Mouse (Mus musculus): ENCODE measurements at regions not wholly inside any gene's neighbourhood (a gene's known extent, or its start where the extent isn't known, plus 50 kb on each side); places are given as distances from the start of the nearest gene placed in this dataset.

DNA sequence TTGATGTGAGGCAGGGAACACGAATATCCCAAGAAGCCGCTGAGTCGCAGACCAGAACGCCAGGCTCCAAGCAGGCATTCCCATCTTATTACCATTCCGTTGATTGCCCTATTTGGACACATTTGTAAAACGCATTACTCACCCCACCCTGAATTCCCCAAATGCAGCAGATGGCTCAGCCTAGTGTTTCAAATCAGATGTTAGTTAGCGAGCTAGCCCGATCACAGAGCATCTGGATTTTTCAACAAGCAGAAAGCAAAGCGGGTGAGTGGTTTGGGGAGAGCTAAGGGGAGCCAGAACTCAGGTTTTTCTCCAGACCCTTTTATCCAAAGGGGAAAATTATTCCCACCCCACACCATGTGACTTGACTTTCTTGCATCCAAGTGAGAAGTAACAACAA is 273.2 kb downstream of the Rwdd3 start:
- 74% methylated on average over 9 of the region's 9 CpGs for WGBS (ENCODE audit: insufficient replicate concordance)
- H3K36me3 ChIP-seq (replicated peaks; ENCODE audit: control insufficient read depth, insufficient read depth, low read depth) = no peaks in the 10 kb centered on the region
- no peaks in the 10 kb centered on the region for H3K4me1 ChIP-seq (replicated peaks; ENCODE audit: control insufficient read depth in 2 of 2, insufficient read depth in 2 of 2, low read length in 1 of 2)
- ATAC-seq (ENCODE audit: insufficient read depth) = no peak
- H3K27me3 ChIP-seq (ENCODE audit: control insufficient read depth, insufficient read depth, low read length) = no peaks in the 10 kb centered on the region
- no peak overlapping the region for H3K4me2 ChIP-seq (ENCODE audit: low read depth)
- H3K27ac ChIP-seq = no peak overlapping the region
- no peak for DNase-seq (ENCODE audit: low read depth in 3 of 3, low spot score in 3 of 3)
- H3K9ac ChIP-seq (replicated peaks) = no peak overlapping the region
- TF ChIP-seq EP300 (IDR thresholded peaks at IDR 0.05; ENCODE audit: low read depth) = no peak
- TF ChIP-seq CTCF (IDR thresholded peaks at IDR 0.05; ENCODE audit: low read depth) = no peak
- H3K9me3 ChIP-seq (ENCODE audit: control insufficient read depth, low read length) = no peaks in the 10 kb centered on the region
- no peak overlapping the region for H3K4me3 ChIP-seq (ENCODE audit: insufficient read depth in 1 of 2, low read depth in 2 of 2, low read length in 2 of 2)

DNA sequence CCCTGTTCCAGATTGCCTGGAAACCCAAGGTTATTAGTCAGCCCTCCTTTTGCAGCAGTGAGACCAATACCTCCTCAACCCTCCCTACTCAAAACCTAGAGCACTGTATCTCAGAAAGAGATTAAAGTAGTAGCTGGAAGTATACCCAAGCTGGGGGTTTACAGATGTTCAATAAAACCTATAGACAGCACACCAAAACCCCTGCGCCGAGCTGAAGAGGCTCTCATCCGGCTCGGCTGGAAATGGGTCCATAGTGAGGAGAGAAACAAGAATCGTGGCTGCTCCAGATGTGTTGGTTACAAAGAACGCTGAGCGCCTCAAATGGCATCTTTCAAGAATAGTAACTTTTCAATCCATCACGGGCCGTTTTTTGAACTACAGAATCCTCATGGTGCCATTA is 273.7 kb downstream of the Rwdd3 start:
- Histone ChIP-seq H3K9ac (replicated peaks) (no peak overlapping the region), H3K9me3 (ENCODE audit: control insufficient read depth, low read length) (no peaks in the 10 kb centered on the region), H3K27ac (no peak overlapping the region), H3K4me2 (ENCODE audit: low read depth) (no peak overlapping the region), H3K4me3 (ENCODE audit: insufficient read depth in 1 of 2, low read depth in 2 of 2, low read length in 2 of 2) (no peak overlapping the region), H3K4me1 (replicated peaks; ENCODE audit: control insufficient read depth in 2 of 2, insufficient read depth in 2 of 2, low read length in 1 of 2) (no peaks in the 10 kb centered on the region), H3K27me3 (ENCODE audit: control insufficient read depth, insufficient read depth, low read length) (no peaks in the 10 kb centered on the region), H3K36me3 (replicated peaks; ENCODE audit: control insufficient read depth, insufficient read depth, low read depth) (no peaks in the 10 kb centered on the region)
- TF ChIP-seq EP300 (IDR thresholded peaks at IDR 0.05; ENCODE audit: low read depth) = no peak
- no peak for TF ChIP-seq CTCF (IDR thresholded peaks at IDR 0.05; ENCODE audit: low read depth)
- ATAC-seq (ENCODE audit: insufficient read depth) (no peak), DNase-seq (ENCODE audit: low read depth in 3 of 3, low spot score in 3 of 3) (no peak)
- 72% methylated on average over 9 of the region's 9 CpGs for WGBS (ENCODE audit: insufficient replicate concordance)

DNA sequence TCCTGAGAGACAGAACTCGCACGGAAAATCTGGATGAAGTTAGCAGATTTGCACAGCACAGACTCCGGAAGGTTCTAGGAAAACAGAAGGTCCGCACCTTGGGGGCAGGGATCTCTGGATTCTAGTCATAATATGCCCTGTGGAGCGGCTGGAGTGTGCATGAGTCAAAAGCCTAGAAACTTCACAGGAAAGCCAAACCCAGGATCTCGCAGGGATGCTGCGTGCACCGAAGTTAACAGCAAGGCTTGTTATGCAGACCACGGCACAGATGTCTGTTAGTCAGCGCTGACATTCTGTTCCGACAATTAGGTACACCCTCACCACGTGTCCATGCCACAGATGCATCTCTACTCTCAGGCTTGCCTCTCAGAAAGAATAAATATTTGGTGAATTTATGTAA is 274.3 kb downstream of the Rwdd3 start:
- WGBS (ENCODE audit: insufficient replicate concordance) = 66% methylated on average over 12 of the region's 12 CpGs
- Histone ChIP-seq H3K4me1 (replicated peaks; ENCODE audit: control insufficient read depth in 2 of 2, insufficient read depth in 2 of 2, low read length in 1 of 2) (no peaks in the 10 kb centered on the region), H3K27ac (no peak overlapping the region), H3K9me3 (ENCODE audit: control insufficient read depth, low read length) (no peaks in the 10 kb centered on the region), H3K4me3 (ENCODE audit: insufficient read depth in 1 of 2, low read depth in 2 of 2, low read length in 2 of 2) (no peak overlapping the region), H3K4me2 (ENCODE audit: low read depth) (no peak overlapping the region), H3K27me3 (ENCODE audit: control insufficient read depth, insufficient read depth, low read length) (no peaks in the 10 kb centered on the region), H3K9ac (replicated peaks) (no peak overlapping the region), H3K36me3 (replicated peaks; ENCODE audit: control insufficient read depth, insufficient read depth, low read depth) (no peaks in the 10 kb centered on the region)
- DNase-seq (ENCODE audit: low read depth in 3 of 3, low spot score in 3 of 3) (no peak), ATAC-seq (ENCODE audit: insufficient read depth) (no peak)
- TF ChIP-seq EP300 (IDR thresholded peaks at IDR 0.05; ENCODE audit: low read depth) (no peak), CTCF (IDR thresholded peaks at IDR 0.05; ENCODE audit: low read depth) (no peak)

DNA sequence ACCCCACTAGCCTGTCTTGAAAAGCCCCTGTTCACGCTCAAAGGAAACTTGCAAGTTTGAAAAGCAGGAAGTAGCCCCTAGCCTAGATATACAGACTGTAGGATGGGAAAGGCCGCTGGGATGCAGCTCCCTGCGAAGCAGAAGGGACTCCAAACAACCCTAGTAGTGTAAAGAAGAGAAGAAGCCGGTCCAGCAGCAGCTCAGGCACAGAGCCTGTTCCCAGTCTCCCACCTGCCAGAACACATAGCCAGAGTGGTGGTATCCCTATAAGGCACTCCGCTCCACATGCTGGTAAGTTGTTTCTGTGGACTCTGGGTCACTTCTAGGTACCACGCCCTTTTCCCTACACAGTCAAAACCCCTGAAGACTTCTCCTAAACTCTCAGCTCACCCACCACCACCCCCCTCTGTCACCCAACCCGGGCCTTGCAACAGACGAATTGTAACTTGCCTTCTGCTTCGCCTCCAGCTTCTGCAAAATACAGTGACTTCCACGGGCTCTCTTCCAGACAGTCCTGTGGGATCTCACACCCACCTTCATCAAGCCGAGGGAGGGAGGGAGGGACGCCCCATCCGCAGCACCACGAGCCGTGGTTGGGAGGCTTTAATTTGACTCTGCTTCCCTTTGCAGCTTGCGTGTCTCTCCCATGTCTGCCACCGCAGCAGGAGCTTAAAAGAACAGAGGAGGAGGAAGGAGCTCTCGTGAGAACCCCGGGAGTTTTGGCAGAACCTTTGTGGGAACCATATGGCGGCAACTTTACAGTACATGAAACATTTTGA is 285.2 kb downstream of the Rwdd3 start:
- DNase-seq (ENCODE audit: low read depth in 3 of 3, low spot score in 3 of 3) = no peak
- Histone ChIP-seq H3K4me1 (replicated peaks; ENCODE audit: control insufficient read depth in 2 of 2, insufficient read depth in 2 of 2, low read length in 1 of 2) (no peaks in the 10 kb centered on the region), H3K4me2 (ENCODE audit: low read depth) (no peak overlapping the region), H3K36me3 (replicated peaks; ENCODE audit: control insufficient read depth, insufficient read depth, low read depth) (no peaks in the 10 kb centered on the region), H3K27ac (no peak overlapping the region), H3K9ac (replicated peaks) (no peak overlapping the region), H3K27me3 (ENCODE audit: control insufficient read depth, insufficient read depth, low read length) (no peaks in the 10 kb centered on the region), H3K4me3 (ENCODE audit: insufficient read depth in 1 of 2, low read depth in 2 of 2, low read length in 2 of 2) (no peak overlapping the region), H3K9me3 (ENCODE audit: control insufficient read depth, low read length) (no peaks in the 10 kb centered on the region)
- 34% methylated on average over 20 of the region's 20 CpGs for WGBS (ENCODE audit: insufficient replicate concordance)
- ATAC-seq (ENCODE audit: insufficient read depth) = no peak
- no peak for TF ChIP-seq EP300 (IDR thresholded peaks at IDR 0.05; ENCODE audit: low read depth)
- no peak for TF ChIP-seq CTCF (IDR thresholded peaks at IDR 0.05; ENCODE audit: low read depth)

DNA sequence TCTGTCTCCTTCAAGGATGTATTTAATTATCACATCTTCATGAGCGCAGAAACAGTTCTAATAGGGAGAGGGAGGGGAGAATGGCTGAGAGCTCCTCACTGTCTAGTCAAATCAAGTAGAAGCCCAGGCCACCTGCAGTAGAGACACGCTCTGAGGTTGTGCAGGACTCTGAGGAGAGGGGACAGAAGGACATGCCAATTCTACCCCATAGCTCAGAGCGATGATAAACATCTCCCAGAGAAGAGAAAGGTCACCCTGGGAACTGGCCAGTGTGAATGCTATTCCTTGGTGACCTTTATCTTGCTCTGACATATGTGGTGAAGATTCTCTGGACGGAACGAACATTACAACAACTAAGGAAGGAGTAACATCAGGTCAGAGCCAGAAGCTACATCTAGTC is 286.1 kb downstream of the Rwdd3 start:
- WGBS (ENCODE audit: insufficient replicate concordance) = 55% methylated on average over 5 of the region's 5 CpGs
- Histone ChIP-seq H3K36me3 (replicated peaks; ENCODE audit: control insufficient read depth, insufficient read depth, low read depth) (no peaks in the 10 kb centered on the region), H3K9ac (replicated peaks) (no peak overlapping the region), H3K4me2 (ENCODE audit: low read depth) (no peak overlapping the region), H3K4me3 (ENCODE audit: insufficient read depth in 1 of 2, low read depth in 2 of 2, low read length in 2 of 2) (no peak overlapping the region), H3K9me3 (ENCODE audit: control insufficient read depth, low read length) (no peaks in the 10 kb centered on the region), H3K27ac (no peak overlapping the region), H3K27me3 (ENCODE audit: control insufficient read depth, insufficient read depth, low read length) (no peaks in the 10 kb centered on the region), H3K4me1 (replicated peaks; ENCODE audit: control insufficient read depth in 2 of 2, insufficient read depth in 2 of 2, low read length in 1 of 2) (no peaks in the 10 kb centered on the region)
- TF ChIP-seq CTCF (IDR thresholded peaks at IDR 0.05; ENCODE audit: low read depth) (no peak), EP300 (IDR thresholded peaks at IDR 0.05; ENCODE audit: low read depth) (no peak)
- no peak for ATAC-seq (ENCODE audit: insufficient read depth)
- no peak for DNase-seq (ENCODE audit: low read depth in 3 of 3, low spot score in 3 of 3)
